Mouse (Mus musculus): Measurements from ENCODE around the gene Ppcdc.

DNA sequence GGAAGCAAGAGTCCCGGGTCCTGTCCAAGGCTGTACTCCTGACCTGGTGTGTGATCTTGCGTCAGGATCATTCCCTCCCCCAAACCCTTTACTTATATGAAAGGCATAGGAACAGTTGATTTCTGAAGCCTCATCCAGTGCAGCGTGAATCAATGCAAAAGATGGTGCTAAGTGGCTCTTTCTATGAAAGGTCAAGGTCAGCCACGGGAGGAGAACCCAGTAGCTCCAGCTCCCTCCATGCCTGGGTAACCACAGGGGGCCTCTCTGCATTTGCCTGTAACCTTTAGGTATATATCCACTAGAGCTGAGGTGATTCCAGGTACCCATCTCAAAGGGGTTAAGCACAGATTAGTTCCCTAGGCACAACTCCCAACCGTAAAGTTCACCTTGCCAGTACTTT, 3.8 kb downstream of the Ppcdc start:
- no peak for TF ChIP-seq TAL1 (conservative IDR thresholded peaks at IDR 0.05; ENCODE audit: low read depth, low read length)
- no peak for TF ChIP-seq GATA1 (IDR thresholded peaks at IDR 0.05; ENCODE audit: borderline replicate concordance, low read length)
- no peak for TF ChIP-seq CTCF (IDR thresholded peaks at IDR 0.05; ENCODE audit: low read depth, low read length)
- no peak for TF ChIP-seq GATA2 (IDR thresholded peaks at IDR 0.05; ENCODE audit: borderline replicate concordance, low read depth, low read length)

All from G1E (cell line).